Mouse (Mus musculus) E14TG2a.4 (cell line): ENCODE results near the gene Zfp62.

Experiments
- CTCF ChIP-seq: conservative IDR thresholded peaks from 2 replicates; pipeline ENCODE4 v1.5.1; 2014; ENCODE audit warnings: low read length
- NANOG ChIP-seq: IDR thresholded peaks from 2 replicates; pipeline ENCODE4 v1.6.1; 2014; ENCODE audit warnings: borderline replicate concordance, low read length, mixed read lengths

DNA sequence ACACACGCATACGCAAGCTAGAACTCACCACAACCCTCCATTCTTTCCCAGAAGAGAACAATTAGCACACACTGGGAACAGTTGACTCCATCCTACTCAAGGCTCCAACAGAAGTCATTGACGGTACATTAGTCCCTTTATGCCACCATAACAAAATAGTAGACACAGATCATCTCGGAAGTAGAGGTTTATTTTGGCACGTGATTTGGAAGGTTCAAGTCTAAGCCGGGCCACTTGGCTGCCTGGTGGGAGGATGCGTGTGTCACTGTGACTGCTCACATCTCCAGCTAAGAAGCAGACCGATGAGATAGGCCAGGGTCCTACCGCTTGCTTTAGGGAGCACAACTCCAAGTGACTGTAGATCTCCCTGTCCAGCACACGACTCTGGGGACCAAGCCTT, 64.2 kb downstream of the Zfp62 start:
- TF ChIP-seq CTCF: no peak
- no peak for TF ChIP-seq NANOG
